Mouse (Mus musculus) heart, embryonic 11.5 days (tissue): ENCODE measurements around the gene Hnrnpc. TPM values are rescaled to one million over a fixed set of nuclear protein-coding genes. Genes with fewer than 3 reads are reported as not detected.
A peak's percentile ranks its signal among the peaks of the same experiment; 100 is the strongest.
"Not testable (repeated sequence)": the region's sequence is repeated elsewhere in the genome, so short reads cannot be mapped to it uniquely, and the experiment has no call there.

Experiments
- ATAC-seq: fragments of 200-750 bp; cut with Nextera tagmentation; replicated peaks from 2 replicates; pipeline ENCODE4 v1.8.0; 2017; ENCODE audit warnings: moderate library complexity; ENCODE audit not compliant: insufficient number of reproducible peaks, low FRiP score, low TSS enrichment
- H3K27ac ChIP-seq: fragments of 300-500 bp; sonication (generic); 2 replicates; pipeline ENCODE4 v1.5.1; 2014; ENCODE audit warnings: mild to moderate bottlenecking, low read depth, low read length
- H3K27me3 ChIP-seq: fragments of 300-500 bp; sonication (generic); 2 replicates; pipeline ENCODE4 v1.6.1; 2014; ENCODE audit warnings: mild to moderate bottlenecking, low read length, mixed read lengths; ENCODE audit not compliant: control insufficient read depth, insufficient read depth
- H3K36me3 ChIP-seq: fragments of 300-500 bp; sonication (generic); 2 replicates; pipeline ENCODE4 v1.6.1; 2014; ENCODE audit warnings: mild to moderate bottlenecking, low read length, moderate library complexity, mixed read lengths; ENCODE audit not compliant: control insufficient read depth, insufficient read depth
- H3K4me1 ChIP-seq: fragments of 300-500 bp; sonication (generic); 2 replicates; pipeline ENCODE4 v1.6.1; 2014; ENCODE audit warnings: low read length; ENCODE audit not compliant: control insufficient read depth, insufficient read depth
- H3K4me2 ChIP-seq: fragments of 300-500 bp; sonication (generic); 2 replicates; pipeline ENCODE4 v1.6.1; 2014; ENCODE audit warnings: mild to moderate bottlenecking, moderate library complexity
- H3K4me3 ChIP-seq: fragments of 300-500 bp; sonication (generic); 2 replicates; pipeline ENCODE4 v1.5.1; 2014; ENCODE audit warnings: low read depth, low read length
- H3K9ac ChIP-seq: fragments of 300-500 bp; sonication (generic); 2 replicates; pipeline ENCODE4 v1.6.1; 2014; ENCODE audit warnings: mild to moderate bottlenecking, low read depth, low read length, moderate library complexity
- H3K9me3 ChIP-seq: fragments of 300-500 bp; sonication (generic); replicated peaks from 2 replicates; pipeline ENCODE4 v1.6.1; 2016; ENCODE audit warnings: low read length; ENCODE audit not compliant: control insufficient read depth
- whole genome bisulfite sequencing: fragments of 180-500 bp; shearing (Covaris S2); extraction: QIAGEN DNeasy Blood & Tissue Kit; methylation state at CpG from one replicate; pipeline ENCODE4 v1.1.7; 2014; ENCODE audit not compliant: insufficient replicate concordance; 5-methylcytosine and 5-hydroxymethylcytosine counted together
- polyA plus RNA-seq: library from polyadenylated mRNA; unstranded; fragments of >200 nt; fragmentation: Nextera tagmentation; extraction: Ambion mirVana; gene quantifications from 2 replicates; pipeline ENCODE4 v1.2.1, GENCODE M21; 2014

Gene Hnrnpc
- polyA plus RNA-seq, 1 experiment from 2014 or later, result 456 TPM

GRCm38 (mm10) chr14:52052720-52053119 is 51.1 kb downstream of the Hnrnpc start:
- WGBS, result 91% methylated on average over 3 of the region's 3 CpGs
- H3K4me3 ChIP-seq, H3K27me3 ChIP-seq, H3K9ac ChIP-seq, H3K4me2 ChIP-seq, H3K27ac ChIP-seq, H3K36me3 ChIP-seq, H3K9me3 ChIP-seq, H3K4me1 ChIP-seq, ATAC-seq: not testable (repeated sequence)

- no peaks in the 10 kb centered on the region for H3K9me3 ChIP-seq
Measured at GRCm38 (mm10) chr14:52045966-52046565, 57.8 kb downstream of the Hnrnpc start.

GRCm38 (mm10) chr14:52044901-52045678 is 58.7 kb downstream of the Hnrnpc start:
- Histone ChIP-seq H3K27ac (no peak overlapping the region), H3K9me3 (no peaks in the 10 kb centered on the region), H3K9ac (no peak overlapping the region), H3K27me3 (no peaks in the 10 kb centered on the region), H3K4me2 (peak overlapping the region; percentile 22; the same call in 1 of the 2 replicates), H3K36me3 (no peaks in the 10 kb centered on the region), H3K4me1 (peaks cover 6% of the 10 kb centered on the region), H3K4me3 (no peak overlapping the region)
- ATAC-seq, result 0 out of 2 replicates have a peak, but pooled peaks have one; percentile 55
- 9% methylated on average over 8 of the region's 8 CpGs for WGBS

More at GRCm38 (mm10) chr14:52045966-52046565, 57.8 kb downstream of the Hnrnpc start:
- H3K4me2 ChIP-seq, result no peak overlapping the region
- 75% methylated on average over 9 of the region's 9 CpGs for WGBS
- H3K4me3 ChIP-seq, result no peak overlapping the region
- H3K9ac ChIP-seq, result no peak overlapping the region
- H3K36me3 ChIP-seq, result no peaks in the 10 kb centered on the region
- peaks cover 6% of the 10 kb centered on the region for H3K4me1 ChIP-seq
- H3K27me3 ChIP-seq, result no peaks in the 10 kb centered on the region
- no peak for ATAC-seq
- H3K27ac ChIP-seq, result no peak overlapping the region

GRCm38 (mm10) chr14:52043446-52043845 is 60.4 kb downstream of the Hnrnpc start:
- Histone ChIP-seq H3K4me2 (no peak overlapping the region), H3K4me1 (peaks cover 6% of the 10 kb centered on the region), H3K27ac (no peak overlapping the region), H3K9ac (no peak overlapping the region), H3K9me3 (no peaks in the 10 kb centered on the region), H3K27me3 (no peaks in the 10 kb centered on the region), H3K4me3 (no peak overlapping the region), H3K36me3 (no peaks in the 10 kb centered on the region)
- ATAC-seq, result no peak
- WGBS, result 60% methylated on average over 6 of the region's 6 CpGs

GRCm38 (mm10) chr14:52042359-52042758 is 61.5 kb downstream of the Hnrnpc start, which contains the start of gene Olfr221:
Olfr221 (minus strand) TSS chr14:52042459.
- H3K9ac ChIP-seq, H3K27me3 ChIP-seq, H3K27ac ChIP-seq, H3K4me1 ChIP-seq, H3K9me3 ChIP-seq, ATAC-seq, H3K4me3 ChIP-seq, H3K4me2 ChIP-seq, H3K36me3 ChIP-seq: not testable (repeated sequence)
- WGBS, result 51% methylated on average over 3 of the region's 3 CpGs

DNA sequence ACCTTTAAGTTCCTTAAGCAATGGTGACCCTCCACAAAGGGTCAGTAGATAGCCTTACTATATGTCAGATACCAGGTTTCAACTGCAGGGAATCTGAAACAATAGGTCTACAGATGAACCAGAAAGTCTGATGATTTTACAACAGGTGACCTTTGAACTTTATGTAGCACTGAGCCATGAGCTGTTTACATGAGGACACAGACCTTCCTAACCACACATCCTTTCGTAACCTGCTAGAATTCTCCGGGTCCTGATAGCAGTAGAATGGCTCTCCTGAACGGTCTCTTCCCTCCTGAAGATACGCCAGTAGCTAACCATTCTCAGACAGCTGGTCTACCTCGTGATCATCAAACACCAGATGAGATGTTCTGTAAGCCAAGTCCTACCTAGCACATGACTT is 64.5 kb downstream of the Hnrnpc start:
- H3K4me2 ChIP-seq, result no peak overlapping the region
- no peak overlapping the region for H3K4me3 ChIP-seq
- no peaks in the 10 kb centered on the region for H3K27me3 ChIP-seq
- WGBS, result 76% methylated on average over 5 of the region's 5 CpGs
- no peak overlapping the region for H3K27ac ChIP-seq
- no peaks in the 10 kb centered on the region for H3K4me1 ChIP-seq
- H3K36me3 ChIP-seq, result no peaks in the 10 kb centered on the region
- no peak for ATAC-seq
- no peaks in the 10 kb centered on the region for H3K9me3 ChIP-seq
- no peak overlapping the region for H3K9ac ChIP-seq

GRCm38 (mm10) chr14:52035926-52036325 is 67.9 kb downstream of the Hnrnpc start:
- Histone ChIP-seq H3K9me3 (no peaks in the 10 kb centered on the region), H3K4me2 (no peak overlapping the region), H3K27me3 (no peaks in the 10 kb centered on the region), H3K4me3 (no peak overlapping the region), H3K4me1 (no peaks in the 10 kb centered on the region), H3K36me3 (no peaks in the 10 kb centered on the region), H3K9ac (no peak overlapping the region), H3K27ac (no peak overlapping the region)
- WGBS, result 78% methylated on average over 6 of the region's 6 CpGs
- no peak for ATAC-seq

- no peaks in the 10 kb centered on the region for H3K36me3 ChIP-seq
- peaks cover 7% of the 10 kb centered on the region for H3K4me1 ChIP-seq
- H3K4me3 ChIP-seq, result no peak overlapping the region
- H3K27ac ChIP-seq, result no peak overlapping the region
- H3K9me3 ChIP-seq, result no peaks in the 10 kb centered on the region
- H3K9ac ChIP-seq, result no peak overlapping the region
- ATAC-seq, result no peak
- H3K4me2 ChIP-seq, result no peak overlapping the region
- 79% methylated on average over 4 of the region's 4 CpGs for WGBS
- H3K27me3 ChIP-seq, result no peaks in the 10 kb centered on the region
Measured at GRCm38 (mm10) chr14:52026342-52026741, 77.5 kb downstream of the Hnrnpc start.
